Mouse (Mus musculus) lung, embryonic 14.5 days (tissue): ENCODE results near the gene Rgmb. TPM values are rescaled to one million over a fixed set of nuclear protein-coding genes. Genes with fewer than 3 reads are reported as not detected.

Source experiments
- ATAC-seq: fragments of 200-750 bp; cut with Nextera tagmentation; 2 replicates; pipeline ENCODE4 v1.8.0; 2017; ENCODE audit warnings: mild to moderate bottlenecking, moderate TSS enrichment, moderate library complexity; ENCODE audit not compliant: insufficient read depth
- DNase-seq: peaks from one replicate; pipeline ENCODE4 v3.0.0-alpha.2; 2015
- H3K27ac ChIP-seq: fragments of 300-500 bp; sonication (generic); 2 replicates; pipeline ENCODE4 v1.5.1; 2014; ENCODE audit warnings: low read depth, mild to moderate bottlenecking, moderate library complexity
- H3K27me3 ChIP-seq: fragments of 300-500 bp; sonication (generic); 2 replicates; pipeline ENCODE4 v1.6.1; 2014; ENCODE audit warnings: low read length, control low read depth; ENCODE audit not compliant: insufficient read depth
- H3K36me3 ChIP-seq: fragments of 300-500 bp; sonication (generic); 2 replicates; pipeline ENCODE4 v1.6.1; 2014; ENCODE audit warnings: control low read depth; ENCODE audit not compliant: insufficient read depth
- H3K4me1 ChIP-seq: fragments of 300-500 bp; sonication (generic); 2 replicates; pipeline ENCODE4 v1.6.1; 2014; ENCODE audit warnings: antibody characterized with exemption, control low read depth; ENCODE audit not compliant: insufficient read depth
- H3K4me2 ChIP-seq: fragments of 300-500 bp; sonication (generic); 2 replicates; pipeline ENCODE4 v1.6.1; 2014; ENCODE audit warnings: mild to moderate bottlenecking
- H3K4me3 ChIP-seq: fragments of 300-500 bp; sonication (generic); 2 replicates; pipeline ENCODE4 v1.5.1; 2014; ENCODE audit warnings: low read depth, low read length
- H3K9ac ChIP-seq: fragments of 300-500 bp; sonication (generic); 2 replicates; pipeline ENCODE4 v1.6.1; 2014
- H3K9me3 ChIP-seq: fragments of 300-500 bp; sonication (generic); 2 replicates; pipeline ENCODE4 v1.6.1; 2016; ENCODE audit warnings: low read depth, low read length, control low read depth
- CTCF ChIP-seq: IDR thresholded peaks from 2 replicates; pipeline ENCODE4 v1.5.1; 2016; ENCODE audit warnings: antibody characterized with exemption, low read depth
- WGBS: fragments of 180-500 bp; shearing (Covaris S2); extraction: QIAGEN DNeasy Blood & Tissue Kit; methylation state at CpG from one replicate; pipeline ENCODE4 v1.1.7; 2014; 5-methylcytosine and 5-hydroxymethylcytosine counted together
- polyA plus RNA-seq: library from polyadenylated mRNA; unstranded; fragments of >200 nt; fragmentation: Nextera tagmentation; extraction: Ambion mirVana; gene quantifications from 2 replicates; pipeline ENCODE4 v1.2.1, GENCODE M21; 2014

The Rgmb gene
- polyA plus RNA-seq, 1 experiment from 2014 or later = 17.6 TPM

DNA sequence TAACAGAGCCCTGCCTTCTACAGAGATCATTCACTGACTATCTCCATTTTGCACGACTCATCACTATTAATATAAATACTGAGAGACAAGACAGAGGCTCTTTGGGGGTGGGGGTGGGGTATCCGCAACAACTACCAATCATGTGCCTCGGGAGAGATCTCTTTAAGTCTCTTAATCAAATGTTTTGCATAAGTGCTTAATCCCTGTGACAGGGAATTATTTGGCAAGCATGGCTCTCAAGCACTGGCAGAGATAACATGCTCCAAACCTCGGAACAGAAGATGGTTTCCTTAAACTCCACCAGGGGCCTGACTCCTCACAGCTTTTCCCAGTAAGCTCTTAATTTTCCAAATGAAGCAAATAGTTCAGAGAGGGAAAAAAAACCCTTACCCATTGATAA, 22.8 kb downstream of the Rgmb start:
- no peak overlapping the region for H3K27ac ChIP-seq
- peak overlapping the region; percentile 12; the same call in 1 of the 2 replicates for H3K4me2 ChIP-seq

DNA sequence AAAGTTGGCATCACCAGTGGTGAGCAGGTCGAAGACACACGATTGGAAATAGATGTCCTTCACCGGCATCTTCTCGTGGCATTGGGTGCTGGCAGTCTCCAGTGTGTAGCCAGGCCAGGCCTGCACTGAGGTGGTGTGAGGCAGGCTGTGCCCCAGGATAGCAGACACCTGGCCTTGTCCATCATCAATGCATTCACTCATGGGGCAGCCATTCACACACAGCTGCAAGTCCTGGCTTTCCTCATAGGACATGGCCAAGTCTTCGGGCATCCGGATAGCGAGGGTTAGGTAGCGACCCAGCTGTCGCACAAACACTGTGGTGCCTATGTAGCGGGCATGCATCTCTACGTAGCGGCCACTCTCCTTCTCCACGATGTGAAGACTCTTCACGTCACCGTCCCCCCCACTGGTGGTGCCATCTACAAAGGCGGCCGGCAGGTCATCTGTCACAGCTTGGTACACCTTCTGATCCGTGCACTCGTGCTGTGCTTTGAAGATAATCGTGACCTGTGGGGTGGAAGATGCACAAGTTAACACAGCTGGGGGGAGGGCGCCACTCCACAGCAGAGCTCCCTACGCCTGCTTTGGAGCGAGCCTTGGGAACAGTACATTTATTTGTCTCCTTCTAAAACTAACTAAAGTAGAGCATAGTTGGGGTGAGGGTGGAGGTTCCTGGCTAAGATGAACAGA, 23.4 kb downstream of the Rgmb start:
- TF ChIP-seq CTCF = no peak
- Histone ChIP-seq H3K9me3 (no peaks in the 10 kb centered on the region), H3K27me3 (no peaks in the 10 kb centered on the region), H3K4me1 (peaks cover 24% of the 10 kb centered on the region), H3K9ac (no peak overlapping the region), H3K4me2 (no peak overlapping the region), H3K36me3 (peaks cover 21% of the 10 kb centered on the region; the same call in 1 of the 2 replicates), H3K4me3 (no peak overlapping the region), H3K27ac (no peak overlapping the region)
- 74% methylated on average over 23 of the region's 23 CpGs for WGBS
- ATAC-seq (0 out of 2 replicates have a peak, but pooled peaks have one; percentile 7), DNase-seq (no peak)

More for the DNA sequence above, 22.8 kb downstream of the Rgmb start:
- DNase-seq (no peak), ATAC-seq (no peak)
- H3K9ac ChIP-seq = no peak overlapping the region
- no peak for TF ChIP-seq CTCF
- WGBS = 32% methylated on average over 4 of the region's 4 CpGs
- no peaks in the 10 kb centered on the region for H3K27me3 ChIP-seq
- H3K36me3 ChIP-seq = peaks cover 25% of the 10 kb centered on the region; the same call in 1 of the 2 replicates
- H3K4me1 ChIP-seq = peaks cover 24% of the 10 kb centered on the region
- H3K9me3 ChIP-seq = no peaks in the 10 kb centered on the region
- H3K4me3 ChIP-seq = no peak overlapping the region

DNA sequence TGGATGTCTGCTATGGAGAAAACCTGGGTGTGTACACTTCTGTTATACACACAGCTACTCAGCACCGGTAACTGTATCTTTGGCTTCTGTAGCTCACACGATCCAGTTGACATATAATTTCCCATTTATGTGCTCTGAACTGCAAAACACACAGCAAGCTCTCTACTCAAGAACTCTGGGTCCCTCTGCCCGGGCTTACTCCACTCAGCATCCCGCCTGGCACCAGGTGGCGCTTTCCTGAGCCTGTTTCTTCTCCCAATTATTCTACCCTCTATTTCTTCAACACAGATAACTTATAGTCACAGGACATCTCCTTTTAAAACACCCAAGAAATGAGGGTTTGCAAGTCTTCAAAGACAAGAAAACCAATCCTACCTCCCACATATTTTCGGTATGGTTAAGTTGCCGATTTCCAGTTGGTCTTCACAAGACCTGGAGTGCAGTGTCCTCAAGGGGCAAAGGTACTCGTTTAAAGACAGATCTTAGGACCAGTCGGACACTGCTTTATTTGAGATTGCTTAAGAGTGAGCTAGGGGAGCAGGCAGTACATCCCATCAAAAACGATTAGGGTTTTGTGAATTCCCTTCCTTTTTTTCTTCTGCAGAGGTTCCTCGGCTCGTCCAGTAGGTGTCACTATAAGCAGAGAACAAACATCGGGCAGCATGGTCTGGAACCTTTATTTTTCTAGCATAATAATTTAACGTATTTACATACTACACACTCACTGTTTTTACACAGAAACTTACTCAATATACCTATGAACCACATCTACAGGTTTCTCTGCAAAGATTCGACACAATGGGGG, 26.6 kb downstream of the Rgmb start:
- Histone ChIP-seq H3K9ac (no peak overlapping the region), H3K4me3 (no peak overlapping the region), H3K27ac (no peak overlapping the region), H3K36me3 (peaks cover 21% of the 10 kb centered on the region; the same call in 1 of the 2 replicates), H3K9me3 (no peaks in the 10 kb centered on the region), H3K4me1 (peaks cover 14% of the 10 kb centered on the region), H3K27me3 (no peaks in the 10 kb centered on the region), H3K4me2 (no peak overlapping the region)
- TF ChIP-seq CTCF = peak; percentile 67
- ATAC-seq (peak; percentile 26; the same call in 1 of the 2 replicates), DNase-seq (peak; percentile 78)
- WGBS = 47% methylated on average over 15 of the region's 15 CpGs

DNA sequence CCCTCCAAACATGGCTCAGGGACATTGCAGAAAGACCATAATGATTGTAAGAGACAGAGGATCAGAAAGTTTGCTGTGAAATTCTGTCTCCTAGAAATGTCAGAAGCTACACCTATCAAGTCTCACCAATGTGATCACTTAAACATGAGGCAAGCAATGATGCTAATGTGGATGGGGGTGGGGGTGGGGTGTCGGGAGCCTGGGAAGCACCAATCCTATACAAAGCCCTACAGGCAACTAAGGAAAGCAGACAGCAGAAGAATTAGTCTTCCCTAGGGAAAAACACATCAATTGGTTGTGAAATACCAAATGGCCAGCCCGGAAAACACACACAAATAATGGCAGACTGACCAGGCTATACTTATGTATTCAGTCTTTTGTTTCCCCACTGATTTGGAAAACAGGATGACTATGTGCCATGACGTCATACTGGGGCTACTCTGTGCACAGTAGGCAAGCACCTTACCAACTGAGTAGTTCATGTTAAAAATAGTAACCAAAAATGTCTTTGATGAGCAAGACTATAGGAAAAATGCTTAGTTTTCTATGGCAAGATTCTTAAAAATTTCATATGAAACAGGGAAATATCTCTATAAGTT, 31.5 kb downstream of the Rgmb start:
- Histone ChIP-seq H3K9me3 (no peaks in the 10 kb centered on the region), H3K27ac (no peak overlapping the region), H3K9ac (no peak overlapping the region), H3K36me3 (no peaks in the 10 kb centered on the region), H3K4me3 (no peak overlapping the region), H3K27me3 (no peaks in the 10 kb centered on the region), H3K4me1 (no peaks in the 10 kb centered on the region), H3K4me2 (no peak overlapping the region)
- ATAC-seq (no peak), DNase-seq (no peak)
- no peak for TF ChIP-seq CTCF
- 70% methylated on average over 3 of the region's 3 CpGs for WGBS

DNA sequence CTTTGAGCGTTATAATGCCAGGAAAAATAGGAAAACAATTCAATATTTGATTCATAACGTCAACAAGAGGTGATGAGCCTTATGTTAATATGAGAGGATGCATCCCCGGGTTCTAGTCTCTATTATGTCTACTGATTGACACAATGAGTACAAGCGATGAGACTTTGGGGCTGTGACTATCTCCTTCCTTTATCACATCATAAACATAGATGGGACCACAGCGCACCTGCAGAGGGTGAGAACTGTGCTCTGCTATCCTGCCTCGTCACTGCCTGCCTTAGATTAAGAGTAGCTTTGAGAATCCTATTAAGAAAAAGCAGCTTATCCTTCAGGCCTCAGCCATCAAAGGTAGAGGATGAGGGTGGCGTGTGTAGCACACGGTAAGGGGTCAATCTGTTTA, 40.1 kb downstream of the Rgmb start:
- Histone ChIP-seq H3K4me3 (no peak overlapping the region), H3K9ac (no peak overlapping the region), H3K27ac (no peak overlapping the region), H3K9me3 (no peaks in the 10 kb centered on the region), H3K4me1 (no peaks in the 10 kb centered on the region), H3K36me3 (no peaks in the 10 kb centered on the region), H3K27me3 (no peaks in the 10 kb centered on the region), H3K4me2 (no peak overlapping the region)
- DNase-seq = no peak
- WGBS = 85% methylated on average over 8 of the region's 8 CpGs
- TF ChIP-seq CTCF = no peak
- no peak for ATAC-seq

DNA sequence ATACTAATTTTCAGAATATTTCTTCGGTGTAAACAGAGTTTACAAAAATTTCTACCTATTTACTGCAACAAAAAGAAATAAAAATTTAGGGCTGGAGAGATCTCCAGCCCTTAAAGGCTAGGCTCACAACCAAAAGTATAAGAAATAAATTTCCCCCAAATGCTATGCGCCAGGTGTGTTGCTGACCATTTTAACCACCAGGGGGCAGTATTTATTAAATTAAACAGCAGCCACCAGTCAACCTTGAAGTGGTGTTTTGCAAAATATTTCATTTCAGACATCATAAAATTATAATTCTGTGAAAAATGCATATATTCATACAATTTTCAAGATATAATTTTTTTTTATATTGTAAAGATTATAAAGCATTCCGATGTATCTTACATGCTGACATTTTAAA, 43.8 kb downstream of the Rgmb start:
- DNase-seq (peak; percentile 79), ATAC-seq (no peak)
- Histone ChIP-seq H3K27me3 (no peaks in the 10 kb centered on the region), H3K9ac (no peak overlapping the region), H3K27ac (no peak overlapping the region), H3K4me1 (no peaks in the 10 kb centered on the region), H3K9me3 (no peaks in the 10 kb centered on the region), H3K36me3 (no peaks in the 10 kb centered on the region), H3K4me2 (no peak overlapping the region), H3K4me3 (no peak overlapping the region)
- 26% methylated on average over 3 of the region's 3 CpGs for WGBS
- TF ChIP-seq CTCF = peak; percentile 60

DNA sequence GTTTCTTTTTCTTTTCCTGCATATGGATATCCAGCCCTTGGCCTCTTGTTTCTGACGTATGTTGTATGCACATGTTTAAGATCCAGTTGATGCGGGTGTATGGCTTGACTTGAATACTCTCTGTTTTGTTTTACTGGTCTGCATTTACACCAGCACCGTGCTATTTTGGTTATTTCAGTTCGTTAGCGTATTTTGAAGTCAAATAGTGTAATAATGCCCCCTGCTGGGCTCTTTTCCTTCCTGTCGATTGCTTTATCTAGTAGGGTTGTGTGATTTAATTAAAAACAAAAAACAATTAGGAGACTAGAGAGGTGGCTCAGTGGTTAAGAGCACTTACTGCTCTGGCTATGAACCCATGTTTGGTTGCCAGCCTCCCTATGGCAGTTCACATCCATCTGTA, 52.9 kb downstream of the Rgmb start:
- DNase-seq (peak; percentile 21), ATAC-seq (no peak)
- 81% methylated on average over 6 of the region's 6 CpGs for WGBS
- H3K9ac ChIP-seq = no peak overlapping the region
- no peak overlapping the region for H3K4me2 ChIP-seq
- H3K27me3 ChIP-seq = no peaks in the 10 kb centered on the region
- TF ChIP-seq CTCF = no peak
- H3K9me3 ChIP-seq = no peaks in the 10 kb centered on the region
- no peaks in the 10 kb centered on the region for H3K4me1 ChIP-seq
- H3K36me3 ChIP-seq = no peaks in the 10 kb centered on the region; the same call in 1 of the 2 replicates
- no peak overlapping the region for H3K4me3 ChIP-seq
- no peak overlapping the region for H3K27ac ChIP-seq
